Mouse (Mus musculus) activated CD4-positive, CD25-positive, alpha-beta regulatory T cell (primary cell): ENCODE measurements around the gene Ppia. TPM values are rescaled to one million over a fixed set of nuclear protein-coding genes. Genes with fewer than 3 reads are reported as not detected.

ENCODE experiments used
- polyA plus RNA-seq, 2 experiments: library from polyadenylated mRNA; unstranded; fragments of 100-300 nt; shearing (Covaris generic); gene quantifications; one replicate each; pipeline ENCODE4 v1.2.1; 2017

Gene Ppia
- polyA plus RNA-seq = 1,000 to 10,000 TPM; 4,126 to 4,496 TPM

GRCm38 (mm10) chr11:6414751-6415550 lies at the start of gene Ppia:
Ppia (plus strand) TSS chr11:6415443.

GRCm38 (mm10) chr11:6388726-6389413 lies 26.4 kb upstream of the Ppia start, which contains the start of gene Zmiz2:
Zmiz2 (plus strand) TSS chr11:6389074.

GRCm38 (mm10) chr11:6444077-6444853 lies 29.0 kb downstream of the Ppia start, which contains the start of gene H2afv:
H2afv (minus strand) TSS chr11:6444443.

Other genes starting within 250 kb of the Ppia start
- gene A730071L15Rik, start 215.4 kb upstream of the Ppia start, polyA plus RNA-seq = under 1 TPM in 1 of 2 experiments, not detected in 1; 0.23 TPM
- 10 to 100 TPM; 39.0 to 42.2 TPM for gene Nudcd3, start 215.0 kb upstream of the Ppia start, polyA plus RNA-seq
- gene Npc1l1, start 185.3 kb upstream of the Ppia start, polyA plus RNA-seq = under 1 TPM; 0.19 to 0.22 TPM
- gene Ddx56, start 147.7 kb upstream of the Ppia start, polyA plus RNA-seq = 10 to 100 TPM; 58.0 to 82.9 TPM
- 10 to 100 TPM; 47.8 to 78.4 TPM for gene Tmed4, start 140.6 kb upstream of the Ppia start, polyA plus RNA-seq
- 100 to 1,000 TPM; 129 to 187 TPM for gene Ogdh, start 123.8 kb upstream of the Ppia start, polyA plus RNA-seq
- gene Zmiz2, start 26.4 kb upstream of the Ppia start, polyA plus RNA-seq = 10 to 100 TPM; 62.6 to 95.1 TPM
- gene H2afv, start 29.0 kb downstream of the Ppia start, polyA plus RNA-seq = 100 to 1,000 TPM; 241 to 279 TPM
- gene Purb, start 60.5 kb downstream of the Ppia start, polyA plus RNA-seq = 10 to 100 TPM; 23.5 to 23.7 TPM
- gene Myo1g, start 105.5 kb downstream of the Ppia start, polyA plus RNA-seq = 100 to 1,000 TPM; 122 to 222 TPM
- gene Ccm2, start 131.4 kb downstream of the Ppia start, polyA plus RNA-seq = 100 to 1,000 TPM; 277 to 304 TPM
- gene Nacad, start 190.6 kb downstream of the Ppia start, polyA plus RNA-seq = under 1 TPM; 0.39 to 0.81 TPM
- 10 to 100 TPM; 11.9 to 12.9 TPM for gene Tbrg4, start 210.6 kb downstream of the Ppia start, polyA plus RNA-seq
- gene Wap, start 223.2 kb downstream of the Ppia start, polyA plus RNA-seq = not detected
- 10 to 100 TPM in 1 of 2 experiments, 1 to 10 TPM in 1; 4.8 to 10.2 TPM for gene Ramp3, start 243.1 kb downstream of the Ppia start, polyA plus RNA-seq